Mouse (Mus musculus): ENCODE results near the gene Umps. TPM values are rescaled to one million over a fixed set of nuclear protein-coding genes. Genes with fewer than 3 reads are reported as not detected.

The Umps gene
- 30.8 and 31.7 TPM in 2 replicates for polyA plus RNA-seq (2015; fragmentation: Nextera tagmentation; extraction: Ambion mirVana)

DNA sequence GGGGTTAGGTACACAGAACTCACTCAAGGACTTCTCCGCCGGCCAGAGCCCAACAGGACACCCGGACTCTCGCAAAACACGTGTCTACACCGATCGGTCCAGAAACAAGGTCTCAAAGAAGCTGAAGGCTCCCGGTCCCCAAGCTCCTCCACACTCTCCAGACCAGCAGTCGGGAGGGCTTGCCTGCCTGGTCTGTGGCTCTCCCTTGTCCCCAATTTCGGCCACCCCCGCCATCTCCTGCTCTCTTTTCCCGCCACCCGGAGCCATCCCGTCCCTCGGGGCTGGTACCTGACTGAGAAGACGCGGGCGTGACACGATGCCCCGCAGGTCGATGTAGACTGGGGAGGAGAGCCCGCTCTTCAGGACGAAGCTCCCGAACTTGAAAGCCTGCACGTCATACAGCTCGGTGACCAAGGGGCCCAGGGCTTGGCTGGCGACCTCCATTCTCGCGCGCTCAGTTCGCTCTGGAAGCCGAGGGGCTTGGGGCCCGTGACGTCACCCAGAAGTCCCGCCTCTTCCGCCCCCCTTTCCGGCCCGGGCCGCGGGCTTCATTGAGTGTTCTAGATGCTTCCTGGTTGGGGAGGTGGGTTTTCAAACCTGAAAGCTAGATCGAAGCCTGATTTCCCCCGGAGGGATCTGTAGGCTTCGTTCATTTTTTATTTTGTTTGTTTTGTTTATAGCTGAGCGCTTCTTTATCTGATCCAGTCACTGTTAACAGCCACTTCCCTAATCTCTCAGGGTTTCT lies at the start of gene Umps:
Umps (minus strand) TSS at position 501 of the 745 bp plus-strand sequence.

Other genes with a start within 250 kb of the Umps start
- gene Muc13, start 173.0 kb downstream of the Umps start, polyA plus RNA-seq (2015; fragmentation: Nextera tagmentation; extraction: Ambion mirVana), result 2.5 and 3.2 TPM in 2 replicates
- 9.0 and 16.4 TPM in 2 replicates for gene Itgb5, start 137.4 kb downstream of the Umps start, polyA plus RNA-seq (2015; fragmentation: Nextera tagmentation; extraction: Ambion mirVana)